Mouse (Mus musculus) erythroblast, embryonic 14.5 days (primary cell): ENCODE measurements around the gene Tstd1.

Experiments used
- GATA1 ChIP-seq: IDR thresholded peaks from 2 replicates; pipeline ENCODE4 v1.6.1; 2012; ENCODE audit warnings: low read length, inconsistent platforms, mixed read lengths
- TAL1 ChIP-seq: IDR thresholded peaks from 3 replicates; pipeline ENCODE4 v1.6.1; 2012; ENCODE audit warnings: low read length, inconsistent platforms, mixed read lengths

GRCm38 (mm10) chr1:171425126-171425525, 6.5 kb downstream of the Tstd1 start:
- TF ChIP-seq TAL1 (no peak), GATA1 (no peak)
